Mouse (Mus musculus): ENCODE measurements at regions not wholly inside any gene's neighbourhood (a gene's known extent, or its start where the extent isn't known, plus 50 kb on each side); places are given as distances from the start of the nearest gene placed in this dataset.
A peak's percentile ranks its signal among the peaks of the same experiment; 100 is the strongest.
"Not testable (repeated sequence)": the region's sequence is repeated elsewhere in the genome, so short reads cannot be mapped to it uniquely, and the experiment has no call there.

DNA sequence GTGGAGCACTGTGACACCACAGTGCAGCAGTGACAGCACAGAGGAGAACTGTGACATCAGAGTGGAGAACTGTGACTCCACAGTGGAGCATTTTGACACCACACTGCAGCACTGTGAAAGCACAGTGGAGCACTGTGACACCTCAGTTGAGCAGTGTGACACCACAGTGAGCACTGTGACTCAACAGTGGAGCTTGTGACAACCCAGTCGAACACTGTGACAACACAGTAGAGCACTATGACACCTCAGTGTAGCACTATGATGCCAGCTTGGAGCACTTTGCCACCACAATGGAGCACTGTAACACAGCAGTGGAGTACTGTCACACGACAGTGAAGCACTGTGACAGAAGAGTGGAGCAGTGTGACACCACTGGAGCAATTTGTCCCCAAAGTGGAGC is 79.7 kb upstream of the Scaf8 start:
- no peaks in the 10 kb centered on the region for H3K36me3 ChIP-seq
- H3K27me3 ChIP-seq: no peaks in the 10 kb centered on the region
- ATAC-seq (ENCODE audit: insufficient number of reproducible peaks, insufficient read depth, low FRiP score, low TSS enrichment, low read depth): no peak
- 68% methylated on average over 2 of the region's 2 CpGs for WGBS
- H3K4me1 ChIP-seq (replicated peaks): no peaks in the 10 kb centered on the region
- no peak overlapping the region for H3K4me3 ChIP-seq (replicated peaks)
- peaks cover 61% of the 10 kb centered on the region for H3K9me3 ChIP-seq
- no peak overlapping the region for H3K27ac ChIP-seq
- H3K4me2 ChIP-seq: no peak overlapping the region
- no peak overlapping the region for H3K9ac ChIP-seq (replicated peaks)

DNA sequence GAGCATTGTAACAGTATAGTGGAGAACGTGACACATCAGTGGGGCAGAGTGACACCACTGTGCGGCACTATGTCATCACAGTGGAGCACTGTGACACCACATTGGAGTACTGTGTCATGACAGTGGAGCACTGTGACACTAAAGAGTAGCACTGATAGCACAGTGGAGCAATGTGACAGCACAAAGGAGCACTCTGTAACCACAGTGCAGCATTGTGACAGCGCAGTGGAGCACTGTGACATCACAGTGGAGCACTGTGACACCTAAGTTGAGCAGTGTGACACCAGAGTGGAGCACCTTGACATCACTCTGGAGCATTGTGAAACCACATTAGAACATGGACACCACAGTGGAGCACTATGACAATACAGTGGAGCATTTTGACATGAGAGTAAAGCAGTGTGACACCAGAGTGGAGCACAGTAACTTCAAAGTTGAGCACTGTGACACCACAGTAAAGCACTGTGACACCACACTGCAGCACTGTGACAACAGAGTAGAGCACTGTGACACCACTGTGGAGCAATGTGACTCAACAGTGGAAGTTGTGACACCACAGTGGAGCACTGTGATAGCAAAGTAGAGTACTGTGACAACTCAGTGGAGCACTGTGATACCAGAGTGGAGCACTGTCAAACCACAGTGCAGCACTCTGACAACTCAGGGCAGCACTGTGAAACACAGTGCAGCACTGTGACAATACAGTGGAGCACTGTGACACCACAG is 77.5 kb upstream of the Scaf8 start:
- Histone ChIP-seq H3K27ac (no peak overlapping the region), H3K9me3 (peaks cover 39% of the 10 kb centered on the region), H3K36me3 (no peaks in the 10 kb centered on the region), H3K9ac (replicated peaks) (no peak overlapping the region), H3K27me3 (no peaks in the 10 kb centered on the region), H3K4me1 (replicated peaks) (no peaks in the 10 kb centered on the region), H3K4me2 (no peak overlapping the region), H3K4me3 (replicated peaks) (no peak overlapping the region)
- WGBS: 42% methylated on average over 3 of the region's 3 CpGs
- ATAC-seq (ENCODE audit: insufficient number of reproducible peaks, insufficient read depth, low FRiP score, low TSS enrichment, low read depth): no peak

DNA sequence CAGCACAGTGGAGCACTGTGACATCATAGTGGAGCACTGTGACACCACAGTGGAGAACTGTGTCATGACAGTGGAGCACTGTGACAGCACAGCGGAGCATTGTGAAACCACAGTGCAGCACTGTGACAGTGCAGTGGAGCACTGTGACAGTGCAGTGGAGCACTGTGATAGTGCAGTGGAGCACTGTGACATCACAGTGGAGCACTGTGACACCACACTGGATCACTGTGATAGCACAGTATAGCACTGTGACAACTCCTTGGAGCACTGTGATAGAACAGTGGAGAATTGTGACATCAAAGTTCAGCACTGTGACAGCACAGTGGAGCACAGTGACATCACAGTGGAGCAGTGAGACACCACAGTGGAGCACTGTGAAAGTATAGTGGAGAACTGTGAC is 76.7 kb upstream of the Scaf8 start:
- Histone ChIP-seq H3K27me3 (no peaks in the 10 kb centered on the region), H3K27ac (no peak overlapping the region), H3K36me3 (no peaks in the 10 kb centered on the region), H3K9me3 (peaks cover 32% of the 10 kb centered on the region), H3K4me3 (replicated peaks) (no peak overlapping the region), H3K4me2 (no peak overlapping the region), H3K9ac (replicated peaks) (no peak overlapping the region), H3K4me1 (replicated peaks) (no peaks in the 10 kb centered on the region)
- ATAC-seq (ENCODE audit: insufficient number of reproducible peaks, insufficient read depth, low FRiP score, low TSS enrichment, low read depth): 0 out of 2 replicates have a peak, but pooled peaks have one; percentile 34
- WGBS: 88% methylated on average over 1 of the region's 1 CpGs

DNA sequence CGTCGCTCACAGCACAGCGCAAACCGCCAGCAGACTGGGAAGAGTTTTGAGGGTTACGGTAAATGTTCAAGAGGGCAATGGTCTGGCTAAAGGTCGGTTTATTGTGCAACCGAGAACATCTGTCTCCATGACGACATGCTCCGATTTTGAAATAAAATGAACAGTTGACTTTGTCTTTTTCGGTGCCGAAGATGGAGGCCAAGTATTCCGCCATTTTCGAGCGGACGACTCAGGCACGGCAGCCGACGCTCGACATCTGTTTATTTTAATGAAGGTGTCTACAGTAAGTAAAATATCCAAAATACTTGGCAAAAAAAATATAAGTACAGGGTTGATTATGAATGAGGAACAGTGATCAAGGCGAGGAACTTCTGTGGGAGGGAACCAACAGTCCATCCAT is 70.3 kb upstream of the Scaf8 start:
- not testable (repeated sequence) for ATAC-seq (ENCODE audit: insufficient number of reproducible peaks, insufficient read depth, low FRiP score, low TSS enrichment, low read depth); H3K27me3 ChIP-seq; H3K36me3 ChIP-seq; H3K9me3 ChIP-seq; H3K9ac ChIP-seq (replicated peaks); H3K4me2 ChIP-seq; H3K27ac ChIP-seq; H3K4me3 ChIP-seq (replicated peaks); H3K4me1 ChIP-seq (replicated peaks)
- 87% methylated on average over 20 of the region's 20 CpGs for WGBS

DNA sequence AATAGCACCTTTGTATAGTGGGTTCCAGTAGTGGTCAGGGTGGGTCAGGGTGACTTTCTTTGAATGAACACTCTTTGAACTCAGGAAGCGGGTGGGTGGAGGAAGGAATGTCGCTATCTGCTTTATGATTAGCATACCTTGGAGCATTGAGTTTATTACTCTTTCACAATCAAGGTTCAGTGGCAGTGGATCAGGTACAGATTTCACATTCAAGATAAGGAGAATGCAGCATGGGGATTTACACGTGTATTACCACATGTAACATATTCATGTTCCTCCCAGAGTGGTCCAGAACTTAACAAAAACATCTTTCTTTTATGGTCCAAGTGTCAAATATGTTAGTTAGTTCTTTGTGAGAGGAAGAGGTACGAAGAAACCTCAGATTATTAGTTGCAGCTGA is 60.9 kb upstream of the Scaf8 start:
- not testable (repeated sequence) for ATAC-seq (ENCODE audit: insufficient number of reproducible peaks, insufficient read depth, low FRiP score, low TSS enrichment, low read depth); H3K4me1 ChIP-seq (replicated peaks); H3K27ac ChIP-seq; H3K9me3 ChIP-seq; H3K27me3 ChIP-seq; H3K36me3 ChIP-seq; H3K9ac ChIP-seq (replicated peaks); H3K4me3 ChIP-seq (replicated peaks); H3K4me2 ChIP-seq
- WGBS: 79% methylated on average over 4 of the region's 4 CpGs

DNA sequence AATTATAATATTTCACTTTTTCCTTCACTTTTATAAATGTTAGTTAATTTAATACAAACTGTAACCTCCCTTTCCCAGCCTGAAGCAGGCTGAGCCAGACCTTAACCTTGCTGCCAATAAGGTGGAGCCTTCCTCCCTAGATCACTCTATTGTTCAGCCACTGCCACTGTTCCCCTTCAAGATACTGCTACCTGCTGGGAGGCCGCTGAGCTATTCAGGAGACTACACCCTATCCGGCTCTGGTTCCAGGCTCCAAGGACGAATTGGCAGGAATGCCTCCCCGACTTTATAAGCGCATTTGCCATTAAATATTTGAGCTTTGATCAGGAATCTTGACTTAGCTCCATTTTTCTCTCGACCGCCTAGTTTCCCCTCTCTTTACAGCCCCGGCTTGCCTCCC is 59.9 kb upstream of the Scaf8 start:
- not testable (repeated sequence) for H3K4me2 ChIP-seq; H3K4me3 ChIP-seq (replicated peaks); H3K27me3 ChIP-seq; H3K9ac ChIP-seq (replicated peaks); H3K9me3 ChIP-seq; H3K27ac ChIP-seq; ATAC-seq (ENCODE audit: insufficient number of reproducible peaks, insufficient read depth, low FRiP score, low TSS enrichment, low read depth); H3K36me3 ChIP-seq; H3K4me1 ChIP-seq (replicated peaks)
- 39% methylated on average over 8 of the region's 8 CpGs for WGBS

DNA sequence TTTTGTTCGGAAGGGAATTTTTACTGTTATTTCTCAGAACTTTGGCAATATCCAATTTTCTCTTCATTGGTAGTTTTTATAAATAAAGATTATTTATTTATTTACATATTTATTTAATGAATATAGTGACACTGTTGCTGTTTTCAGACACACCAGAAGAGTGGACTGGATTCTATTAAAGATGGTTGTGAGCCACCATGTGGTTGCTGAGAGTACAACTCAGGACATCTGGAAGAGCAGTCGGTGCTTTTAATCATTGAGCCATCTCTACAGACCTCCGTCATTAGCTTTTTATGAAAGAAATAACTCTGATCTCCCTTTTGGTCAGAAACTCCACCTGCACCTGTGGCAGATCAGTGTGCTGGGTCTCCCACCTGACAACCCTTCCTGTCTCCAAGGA is 59.4 kb upstream of the Scaf8 start:
- not testable (repeated sequence) for H3K27ac ChIP-seq; H3K9ac ChIP-seq (replicated peaks); ATAC-seq (ENCODE audit: insufficient number of reproducible peaks, insufficient read depth, low FRiP score, low TSS enrichment, low read depth); H3K36me3 ChIP-seq; H3K4me3 ChIP-seq (replicated peaks); H3K4me1 ChIP-seq (replicated peaks); H3K9me3 ChIP-seq; H3K4me2 ChIP-seq; H3K27me3 ChIP-seq
- WGBS: 78% methylated on average over 3 of the region's 3 CpGs

DNA sequence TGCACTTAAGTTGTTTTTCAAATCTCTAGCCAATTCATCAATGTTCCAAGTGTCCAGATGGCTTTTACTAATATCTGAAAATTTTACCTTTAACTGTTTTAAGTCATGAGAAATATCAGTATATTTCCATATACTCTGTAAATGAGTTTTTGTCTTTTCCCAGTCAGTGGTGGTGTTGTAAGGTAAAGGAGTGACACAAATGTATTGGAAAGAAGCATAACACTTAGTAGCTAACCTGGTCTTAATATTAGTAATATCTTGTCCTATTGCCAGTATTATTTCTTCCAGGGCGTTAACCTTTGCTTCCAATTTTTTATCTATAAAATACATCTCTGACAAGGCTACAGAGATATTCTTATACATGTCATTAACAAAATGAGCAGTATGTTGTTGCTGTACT is 51.4 kb upstream of the Scaf8 start:
- not testable (repeated sequence) for H3K36me3 ChIP-seq; H3K4me1 ChIP-seq (replicated peaks); H3K27ac ChIP-seq; H3K27me3 ChIP-seq; H3K4me2 ChIP-seq; H3K9ac ChIP-seq (replicated peaks); H3K4me3 ChIP-seq (replicated peaks); ATAC-seq (ENCODE audit: insufficient number of reproducible peaks, insufficient read depth, low FRiP score, low TSS enrichment, low read depth)
- WGBS: 91% methylated on average over 1 of the region's 1 CpGs
- H3K9me3 ChIP-seq: peaks cover 22% of the 10 kb centered on the region

Data from limb, embryonic 12.5 days (tissue).